Mouse (Mus musculus) left cerebral cortex, postnatal 4 days (tissue): Measurements from ENCODE around the gene Gm4756. TPM values are rescaled to one million over a fixed set of nuclear protein-coding genes. Genes with fewer than 3 reads are reported as not detected.
"Not testable (repeated sequence)": the region's sequence is repeated elsewhere in the genome, so short reads cannot be mapped to it uniquely, and the experiment has no call there.

ENCODE experiments used
- DNase-seq: peaks from one replicate; pipeline ENCODE4 v3.0.0-alpha.2; 2022
- intact Hi-C: fragments of 180-260 bp; cut with DNase I; formaldehyde crosslinking; loops from one replicate; pipeline ENCODE4 v1.15.1; 2025
- total RNA-seq, 2 experiments: library from RNA; stranded (reverse); gene quantifications; 2 replicates each; pipeline ENCODE4 v1.2.3; 2021

Gm4756 gene
- not detected for total RNA-seq

DNA sequence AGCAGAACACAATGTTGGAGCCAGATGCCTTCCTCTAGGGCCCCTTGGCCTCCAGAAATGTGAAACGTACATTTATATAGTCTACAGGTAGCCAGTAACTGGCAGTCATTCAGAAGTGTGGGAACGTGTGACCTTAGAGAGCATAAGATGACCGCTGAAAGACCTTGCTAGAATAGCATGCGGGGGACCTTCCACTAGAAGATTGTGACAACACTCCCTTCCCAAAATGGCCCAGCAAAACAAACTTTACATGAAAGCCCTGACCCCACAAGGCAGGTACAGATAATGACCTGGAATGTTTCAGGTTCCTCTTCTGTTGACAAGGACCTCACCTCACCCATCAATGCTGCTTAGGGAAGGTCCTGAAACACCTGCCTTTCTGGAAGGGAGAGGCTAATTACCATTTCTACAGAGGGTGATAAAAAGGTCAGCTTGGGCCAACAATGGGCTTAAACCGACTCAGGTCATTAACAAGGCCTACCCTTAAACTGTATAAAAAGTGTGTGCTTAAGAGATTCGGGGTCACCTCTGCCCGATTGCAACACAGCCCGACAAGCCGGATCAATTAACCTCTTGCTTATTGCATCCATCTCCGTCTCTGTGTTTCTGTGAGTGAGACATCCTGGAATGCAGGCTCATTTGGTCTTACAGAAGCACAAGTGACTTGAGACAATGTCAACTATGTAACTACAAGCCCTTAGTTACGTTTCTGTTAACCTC, at the start of gene Gm4756:
Gm4756 (minus strand) TSS at position 51 of the 720 bp plus-strand sequence.
- DNase-seq = no peak
- intact Hi-C loops = loop anchor here (10.0 kb wide), 2 partner anchors 185 to 545 kb away; no protein-coding TSS in a partner anchor

DNA sequence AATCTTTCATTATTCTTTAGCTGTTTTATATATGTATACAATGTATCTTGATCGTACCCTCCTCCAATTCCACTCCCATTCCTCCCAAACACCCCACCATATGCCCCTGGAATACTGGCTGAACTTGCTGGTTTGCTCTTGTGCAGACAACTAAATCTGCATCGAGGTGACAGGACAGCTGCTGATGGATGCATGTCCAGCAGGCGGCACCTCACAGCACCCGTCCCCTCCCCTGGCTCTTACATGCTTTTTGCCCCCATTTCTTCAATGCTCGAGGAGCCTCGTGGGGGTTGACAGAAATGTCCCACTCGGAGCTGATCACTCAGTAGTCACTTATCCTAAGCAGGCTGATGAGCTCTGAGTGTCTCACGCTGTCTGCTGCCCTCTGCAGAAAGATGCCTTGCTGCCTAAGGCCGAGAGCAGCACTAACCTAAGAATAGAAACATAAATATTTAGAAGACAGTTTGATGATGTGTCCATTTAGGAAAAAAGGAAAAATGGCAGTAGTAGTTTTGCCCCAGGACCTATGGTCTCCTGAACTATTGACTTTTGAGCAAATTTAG, 45.5 kb upstream of the Gm4756 start:
- intact Hi-C loops = no loop called here
- DNase-seq = peak; percentile 42

DNA sequence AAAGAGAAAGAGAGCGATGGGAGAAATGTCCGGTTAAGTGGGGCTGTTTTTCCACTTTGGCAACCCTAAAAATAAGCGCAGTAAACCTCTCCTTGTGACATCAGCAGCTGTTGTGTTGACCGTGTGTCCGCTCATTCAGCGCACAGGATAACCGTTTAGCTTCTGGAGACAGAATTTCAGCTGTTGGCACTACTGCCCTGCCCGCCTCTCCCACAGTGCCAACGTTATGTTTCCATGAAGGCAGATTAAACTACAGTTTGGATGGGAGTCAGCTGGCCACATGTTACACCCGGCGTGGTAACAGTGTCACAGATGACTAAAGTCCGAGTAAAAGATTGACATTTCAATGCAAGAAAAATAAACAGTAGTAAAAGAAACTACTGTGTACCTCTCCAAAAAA, 45.0 kb upstream of the Gm4756 start:
- DNase-seq = peak; percentile 49
- intact Hi-C loops = no loop called here

DNA sequence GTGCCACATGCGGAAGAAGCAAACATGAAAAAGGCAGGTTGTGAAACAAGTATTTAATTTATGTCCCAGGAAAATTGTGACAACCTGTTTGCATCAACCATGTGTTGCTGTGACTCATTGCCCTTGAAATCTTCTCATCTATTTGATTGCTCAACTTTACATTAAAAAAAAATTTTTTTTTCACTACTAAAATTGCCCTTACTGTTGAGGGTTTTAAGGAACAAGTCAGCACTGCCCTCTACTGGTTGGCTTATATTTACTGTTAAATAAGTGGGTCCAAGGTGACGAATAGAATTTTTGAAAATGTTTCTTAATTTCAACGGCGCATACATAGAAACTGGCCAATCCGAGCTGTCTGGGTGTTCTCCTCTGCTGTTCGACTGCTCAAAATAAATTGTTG, 44.4 kb upstream of the Gm4756 start:
- DNase-seq = peak; percentile 6
- intact Hi-C loops = no loop called here

DNA sequence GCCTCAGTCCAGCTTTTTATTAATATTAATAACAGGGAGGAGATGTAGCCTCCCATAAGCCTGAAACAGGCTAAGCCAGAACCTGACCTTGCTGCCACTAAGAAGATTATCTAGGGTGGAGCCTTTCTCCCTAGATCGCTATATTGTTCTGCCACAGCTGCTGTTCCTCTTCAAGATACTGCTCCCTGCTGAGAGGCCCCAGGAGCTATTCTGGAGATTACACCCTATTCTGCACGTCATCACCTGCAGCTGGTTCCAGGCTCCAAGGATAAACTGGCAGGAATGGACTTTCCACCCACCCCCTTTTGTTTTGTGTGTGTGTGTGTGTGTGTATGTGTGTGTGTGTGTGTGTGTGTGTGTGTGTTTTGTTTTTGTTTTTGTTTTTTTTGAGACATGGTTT, 38.8 kb upstream of the Gm4756 start:
- intact Hi-C loops, DNase-seq: not testable (repeated sequence)

DNA sequence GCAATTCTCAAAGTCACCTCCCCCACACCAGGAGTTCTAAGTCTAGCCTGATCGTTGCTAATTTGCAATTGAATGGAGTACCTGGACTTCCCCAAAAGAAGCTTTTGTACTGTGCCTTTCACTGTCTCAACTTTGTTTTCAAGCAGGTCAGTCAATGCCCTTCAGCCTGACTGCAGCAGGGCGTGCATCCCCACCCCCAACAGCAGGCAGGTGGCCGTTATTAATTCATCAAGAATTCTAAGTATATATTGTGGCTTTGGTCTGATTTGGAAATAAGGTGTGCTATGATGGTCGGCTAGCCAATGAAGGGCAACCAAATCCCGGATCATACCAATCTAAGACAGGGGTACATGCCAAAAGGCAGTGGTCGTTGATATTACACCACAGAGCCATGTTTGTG, 38.3 kb upstream of the Gm4756 start:
- intact Hi-C loops = not testable (repeated sequence)

DNA sequence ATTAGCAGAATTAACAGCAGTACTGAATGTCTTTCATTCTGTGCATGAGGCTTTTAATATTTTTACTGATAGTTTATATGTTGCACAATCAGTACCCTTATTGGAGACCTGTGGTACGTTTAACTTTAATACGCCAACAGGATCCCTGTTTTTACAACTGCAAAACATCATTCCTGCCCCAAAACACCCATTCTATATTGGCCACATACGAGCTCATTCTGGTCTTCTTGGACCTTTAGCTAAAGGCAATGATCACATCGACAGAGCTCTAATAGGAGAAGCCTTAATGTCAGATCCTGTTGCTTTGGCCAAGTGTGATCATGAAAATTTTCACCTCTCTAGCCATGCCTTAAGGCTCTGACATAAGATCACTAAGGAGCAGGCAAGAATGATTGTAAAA, 37.1 kb upstream of the Gm4756 start:
- DNase-seq, intact Hi-C loops: not testable (repeated sequence)

More for the DNA sequence above, 38.3 kb upstream of the Gm4756 start:
- not testable (repeated sequence) for DNase-seq

DNA sequence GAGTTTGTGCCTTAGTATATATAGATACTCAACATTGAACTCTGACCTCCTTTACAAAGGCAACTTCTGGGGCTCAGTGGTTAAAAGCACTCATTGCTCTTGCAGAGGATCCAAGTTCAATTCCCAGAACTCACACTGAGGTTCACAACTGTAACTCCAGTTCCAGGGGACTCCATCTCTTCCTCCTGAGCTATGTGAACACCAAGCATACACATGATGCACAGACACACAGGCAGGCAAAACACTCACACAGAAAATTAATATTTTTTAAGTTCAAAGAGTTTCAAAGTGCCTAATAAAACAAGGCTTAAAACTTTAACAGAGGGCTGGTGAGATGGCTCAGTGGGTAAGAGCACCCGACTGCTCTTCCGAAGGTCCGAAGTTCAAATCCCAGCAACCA, 34.2 kb upstream of the Gm4756 start:
- no peak for DNase-seq
- intact Hi-C loops = no loop called here

DNA sequence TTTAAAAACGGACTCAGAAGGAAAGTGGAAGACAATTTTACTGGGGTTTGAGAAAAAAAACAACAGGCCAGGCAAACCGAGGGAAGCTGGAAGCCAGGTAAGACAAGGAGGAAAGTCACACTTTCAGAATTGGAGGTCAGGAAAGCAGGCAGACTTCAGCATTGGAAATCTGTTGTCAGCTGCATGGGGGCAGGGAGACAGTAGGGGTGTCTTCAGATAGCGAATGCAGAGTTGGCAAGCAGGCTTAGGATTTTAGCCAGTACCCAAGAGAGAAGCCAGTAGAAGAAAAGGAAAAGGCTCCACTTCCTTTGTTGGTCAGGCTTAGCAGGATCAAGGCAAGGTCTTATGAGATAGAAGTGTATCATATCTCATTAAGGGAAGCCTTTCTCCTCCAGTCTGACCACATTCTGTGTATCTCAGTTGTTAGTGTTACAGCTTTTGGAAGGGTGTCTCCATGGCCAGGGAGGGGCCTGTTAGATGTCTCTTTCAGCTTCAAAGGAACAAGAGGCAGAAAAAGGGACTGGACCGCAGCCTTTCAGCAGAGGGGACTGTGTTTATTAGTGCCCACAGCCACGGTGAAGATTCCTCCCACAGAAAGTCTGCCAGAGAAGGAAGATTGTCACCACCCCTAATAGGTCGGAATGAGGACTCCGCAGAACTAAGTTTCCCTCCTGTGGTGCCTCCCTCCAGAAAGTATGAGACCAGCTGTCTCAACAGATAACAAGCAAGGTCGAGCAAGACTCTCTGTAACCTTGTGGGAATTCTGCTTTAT, 33.2 kb upstream of the Gm4756 start:
- DNase-seq = no peak
- intact Hi-C loops = no loop called here

DNA sequence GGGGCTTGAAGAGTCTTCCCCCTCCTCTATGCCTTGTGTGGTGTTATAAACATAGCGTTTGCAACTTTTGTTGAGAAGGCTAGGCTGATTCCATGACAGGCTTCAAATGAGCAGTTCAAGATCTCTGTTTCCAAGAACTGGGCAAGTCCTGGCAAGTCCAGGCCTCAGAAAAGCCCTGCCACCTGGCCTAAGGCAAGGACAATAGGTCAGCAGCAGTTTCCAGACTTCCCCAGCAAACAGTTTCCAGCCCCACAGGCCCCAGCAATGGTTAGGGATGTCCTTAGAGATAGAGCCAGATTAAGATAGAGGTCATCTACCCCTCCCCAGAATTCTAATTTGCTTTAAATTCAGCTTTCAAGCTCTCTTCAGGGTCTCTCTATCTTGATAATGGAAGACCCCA, 32.5 kb upstream of the Gm4756 start:
- no peak for DNase-seq
- intact Hi-C loops = no loop called here

DNA sequence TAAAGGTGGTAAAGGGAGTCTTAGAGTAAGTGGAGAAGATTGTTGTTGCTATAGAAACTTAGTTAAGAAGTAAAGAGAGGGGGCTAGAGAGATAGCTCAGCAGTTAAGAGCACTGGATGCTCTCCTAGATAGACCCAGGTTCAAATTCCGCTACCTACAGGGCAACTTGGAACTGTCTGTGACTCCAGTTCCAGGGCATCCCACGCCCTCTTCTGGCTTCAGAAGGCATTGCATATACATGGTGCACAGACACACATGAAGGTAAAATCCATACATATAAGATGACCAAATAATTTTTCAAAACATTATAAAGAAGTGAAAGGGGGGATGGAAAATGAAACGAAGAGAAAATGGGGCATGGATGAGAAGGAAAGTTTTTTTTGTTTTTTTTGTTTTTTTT, 30.2 kb upstream of the Gm4756 start:
- DNase-seq = no peak
- intact Hi-C loops = no loop called here

DNA sequence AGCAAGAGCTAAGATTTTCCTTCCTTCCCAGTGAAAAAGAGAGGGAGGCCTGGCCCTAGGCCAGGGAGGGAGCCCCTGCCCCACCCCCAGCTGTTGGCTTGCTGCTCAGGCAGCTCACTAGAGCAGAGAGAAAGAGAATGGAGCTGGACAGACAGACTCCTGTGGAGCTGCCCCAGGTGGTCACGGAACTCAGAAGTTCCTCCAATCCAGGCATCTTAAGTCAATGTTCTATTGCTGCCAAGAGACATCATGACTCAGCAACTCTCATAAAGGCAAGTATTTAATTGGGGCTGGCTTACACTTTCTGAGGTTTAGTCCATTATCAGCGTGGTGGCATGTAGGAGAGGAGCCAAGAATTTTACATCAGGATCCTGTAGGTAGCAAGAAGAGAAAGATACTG, 25.4 kb upstream of the Gm4756 start:
- DNase-seq = peak; percentile 62
- intact Hi-C loops = no loop called here

DNA sequence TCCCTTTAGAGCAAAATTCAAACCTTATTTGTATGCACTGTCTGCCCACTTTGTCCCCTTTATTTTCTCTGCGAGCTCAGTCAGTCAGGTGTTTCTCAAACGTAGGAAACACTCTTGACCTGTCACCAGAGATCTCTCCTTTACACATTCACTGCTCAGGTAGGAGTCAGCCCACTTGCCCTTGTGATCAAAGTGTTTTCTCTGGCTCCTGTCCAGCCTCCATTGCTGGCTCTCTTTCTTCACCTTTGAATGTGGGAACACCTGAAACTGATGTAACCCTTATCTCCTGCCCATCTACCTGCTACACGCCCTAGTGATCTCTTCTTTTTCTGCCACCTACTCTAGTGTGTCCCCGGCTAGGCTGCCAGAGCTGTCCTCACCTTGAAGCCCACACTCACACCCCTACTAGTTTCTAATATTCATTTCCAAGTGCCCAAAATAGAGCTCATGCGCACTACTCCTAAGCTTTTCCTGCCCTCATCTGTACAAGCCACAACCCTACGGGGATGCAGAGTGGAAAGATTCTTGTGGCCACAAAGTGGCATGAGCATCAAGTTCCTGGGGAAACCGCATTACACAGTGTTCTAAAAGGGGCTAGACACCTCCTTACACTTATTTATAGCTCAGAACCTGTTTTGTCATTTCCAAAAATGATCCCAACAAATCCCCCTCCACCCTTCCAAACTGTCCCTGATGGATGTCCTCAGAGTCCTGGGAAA, 24.8 kb upstream of the Gm4756 start:
- intact Hi-C loops = no loop called here
- DNase-seq = no peak

DNA sequence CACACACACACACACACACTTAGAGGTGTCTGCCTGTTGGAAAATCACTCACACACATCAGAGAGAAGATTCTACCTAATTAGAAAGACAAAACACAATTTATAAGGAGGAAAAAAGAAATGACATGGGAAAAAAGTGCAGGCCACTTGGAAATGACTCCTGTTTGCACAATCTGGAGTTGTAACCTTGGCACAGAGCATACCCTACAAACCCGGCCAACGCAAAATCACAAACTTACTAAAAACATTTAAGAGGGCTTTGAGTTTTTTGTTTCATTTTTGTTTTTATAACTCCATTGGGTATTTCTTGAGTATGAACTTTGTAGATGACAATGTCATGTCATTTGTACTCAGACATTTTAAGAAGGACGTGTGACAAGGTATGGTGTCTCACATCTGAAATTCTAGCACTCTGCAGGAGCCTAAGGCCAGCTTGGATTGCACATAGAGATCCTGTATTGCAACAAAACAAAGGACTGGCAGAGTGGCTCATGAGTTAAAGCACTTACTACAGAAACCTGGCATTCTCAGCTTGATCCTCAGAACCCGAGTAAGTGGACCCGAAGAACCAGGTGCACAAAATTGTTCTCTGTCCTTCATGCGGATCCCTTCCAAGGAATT, 22.2 kb upstream of the Gm4756 start:
- intact Hi-C loops = no loop called here
- DNase-seq = no peak

DNA sequence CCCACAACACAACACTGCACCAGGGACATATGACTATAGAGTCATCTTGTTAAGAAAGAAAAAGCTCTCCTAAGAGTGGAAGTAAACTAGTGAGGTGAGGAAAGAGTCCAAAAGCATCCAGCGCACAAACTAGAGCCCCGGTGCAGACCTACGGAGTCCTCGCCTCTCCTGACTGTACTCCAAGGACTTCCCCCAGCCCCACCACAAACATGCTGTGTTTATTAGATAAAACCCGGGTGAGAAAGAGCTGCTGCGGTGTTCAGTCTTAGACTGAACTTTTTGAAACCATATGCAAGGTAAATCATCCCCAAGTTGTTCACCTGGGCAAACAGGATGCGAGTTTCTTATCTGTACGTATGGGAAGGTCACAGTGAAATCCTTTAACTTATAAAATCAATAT, 21.5 kb upstream of the Gm4756 start:
- no peak for DNase-seq
- intact Hi-C loops = no loop called here

DNA sequence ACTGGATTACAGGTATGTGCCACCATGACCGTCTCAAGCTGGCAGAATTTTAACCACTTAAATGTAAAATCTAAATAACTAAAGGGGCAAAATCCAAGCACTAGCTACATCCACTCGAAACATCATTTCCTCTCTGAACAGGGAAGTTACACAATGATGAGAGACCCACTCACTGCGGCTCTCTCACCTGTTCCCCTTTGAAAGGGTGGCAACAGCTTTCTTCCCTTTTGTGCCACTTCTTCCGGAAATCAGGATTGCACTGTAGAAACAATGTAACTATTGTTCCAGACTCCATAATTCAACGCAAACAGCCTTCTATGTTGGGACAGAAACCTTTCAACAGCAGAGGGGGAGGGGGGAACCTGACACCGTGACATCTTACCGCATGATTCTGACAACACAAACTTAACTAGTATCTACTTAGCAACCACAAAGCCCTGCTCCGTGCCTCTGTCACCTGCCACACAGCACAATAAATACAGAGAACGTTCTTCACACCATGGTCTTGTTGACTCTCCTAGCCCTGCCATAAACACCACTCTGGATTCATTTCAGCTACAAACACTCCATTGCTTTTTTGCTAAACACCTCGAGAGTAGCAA, 18.5 kb upstream of the Gm4756 start:
- DNase-seq = no peak
- intact Hi-C loops = no loop called here

DNA sequence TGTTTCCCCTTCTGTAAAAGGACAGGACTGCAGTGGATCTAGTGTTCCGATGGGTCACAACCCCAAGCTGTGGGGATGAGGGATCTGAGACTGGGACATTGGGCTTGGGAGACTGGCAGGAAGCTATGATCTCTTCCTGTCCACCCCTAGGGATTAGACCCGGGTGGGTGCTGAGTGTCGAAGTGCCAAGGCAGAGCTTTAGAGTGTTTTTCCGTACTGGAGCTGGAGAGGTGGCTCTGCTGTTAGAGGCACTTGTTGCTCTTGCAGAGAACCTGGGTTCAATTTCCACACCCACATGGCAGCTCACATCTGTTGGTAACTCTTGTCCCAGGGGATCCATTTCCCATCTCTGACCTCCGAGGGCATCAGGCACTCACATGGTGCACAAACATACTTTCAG, 16.6 kb upstream of the Gm4756 start:
- intact Hi-C loops = no loop called here
- no peak for DNase-seq

DNA sequence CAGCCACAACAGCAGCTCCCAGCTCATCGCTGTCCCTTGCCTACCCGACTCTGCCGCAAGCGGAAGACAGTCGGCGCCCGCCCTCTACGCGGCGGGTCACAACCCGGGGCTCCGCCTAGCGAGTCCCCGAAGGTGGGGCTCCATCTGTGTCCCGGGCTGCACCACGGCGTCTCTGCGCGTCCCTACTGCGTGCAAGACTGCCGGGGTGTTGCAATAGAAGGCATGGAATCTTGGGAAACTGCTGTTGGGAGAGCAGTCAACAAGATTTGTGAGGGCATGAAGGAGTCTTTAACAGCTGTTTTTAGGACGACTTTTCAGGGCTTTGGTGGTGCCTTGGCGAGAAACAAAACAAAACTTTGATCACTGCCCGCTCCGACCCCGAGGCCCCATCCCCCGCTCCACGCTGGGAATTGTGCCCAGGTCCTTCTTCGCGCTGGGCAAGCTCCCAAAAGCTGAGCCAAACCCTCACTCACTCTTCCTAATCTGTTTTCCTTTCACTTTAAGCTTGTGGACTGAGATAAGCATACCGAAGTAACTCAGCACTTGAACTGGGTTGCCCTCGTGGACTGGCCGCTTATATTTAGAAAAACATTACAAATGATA, 15.4 kb upstream of the Gm4756 start, which contains the start of gene Dhrs7:
Dhrs7 (minus strand) TSS at position 175 of the 603 bp plus-strand sequence.
- intact Hi-C loops = no loop called here
- peak; percentile 85 for DNase-seq

DNA sequence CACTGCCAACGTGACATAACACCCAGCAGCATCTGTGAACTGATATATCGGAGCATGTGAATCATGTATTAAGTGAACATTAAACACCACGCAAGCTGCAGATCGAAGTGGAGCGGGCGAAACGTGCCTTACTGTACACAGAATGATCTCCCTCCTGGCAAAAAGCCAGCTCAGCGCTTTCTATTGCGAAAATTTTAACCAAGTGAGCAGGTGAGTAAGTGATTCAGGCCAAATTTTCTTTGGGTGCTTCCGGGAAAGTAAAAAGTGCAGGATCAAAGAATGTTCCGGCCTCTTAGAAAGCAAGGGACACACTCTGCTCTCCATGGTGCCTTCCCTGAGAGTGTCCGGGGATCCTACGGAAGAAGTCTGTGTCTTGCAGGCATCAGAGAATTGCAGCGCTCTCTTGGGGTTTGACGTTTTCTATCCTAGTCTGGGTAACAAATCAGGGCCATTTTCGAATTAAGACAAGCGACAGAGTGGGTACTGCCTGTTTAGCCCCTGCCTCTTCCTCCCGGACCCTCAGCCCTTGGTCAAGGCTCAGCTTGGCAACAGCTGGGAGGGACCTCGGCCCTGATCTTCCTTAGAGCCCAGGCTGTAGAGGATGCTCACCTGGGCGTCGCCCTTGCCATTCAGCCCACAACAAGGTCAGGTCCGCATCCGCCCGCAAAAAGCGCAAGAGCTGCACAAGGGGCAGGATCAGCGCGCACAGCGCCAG, 14.7 kb upstream of the Gm4756 start:
- intact Hi-C loops = no loop called here
- peak; percentile 29 for DNase-seq
